Mouse (Mus musculus) thymus, postnatal 36 days (tissue): ENCODE results near the gene Crtac1.

Source experiments
- DNase-seq, 2 experiments: peaks; one replicate each; pipeline ENCODE4 v3.0.0; 2022; ENCODE audit warnings: mixed read lengths in 2 of 2

Gene Crtac1

GRCm38 (mm10) chr19:42431485-42432190 lies at the start of gene Crtac1:
Gene Crtac1 (minus strand): TSS chr19:42431783.
- peak in 1 of 2 experiments; percentile 16 for DNase-seq

- DNase-seq = no peak
Measured at GRCm38 (mm10) chr19:42478303-42478702, 46.7 kb upstream of the Crtac1 start.

- no peak for DNase-seq
Measured at GRCm38 (mm10) chr19:42477769-42478168, 46.2 kb upstream of the Crtac1 start.

- no peak for DNase-seq
Measured at GRCm38 (mm10) chr19:42472831-42473230, 41.2 kb upstream of the Crtac1 start.

GRCm38 (mm10) chr19:42471571-42471970 lies 40.0 kb upstream of the Crtac1 start:
- no peak for DNase-seq

GRCm38 (mm10) chr19:42461851-42462250 lies 30.3 kb upstream of the Crtac1 start:
- no peak for DNase-seq

- no peak for DNase-seq
Measured at GRCm38 (mm10) chr19:42461353-42461752, 29.8 kb upstream of the Crtac1 start.

GRCm38 (mm10) chr19:42459512-42459911 lies 27.9 kb upstream of the Crtac1 start:
- no peak for DNase-seq

GRCm38 (mm10) chr19:42454481-42455236 lies 23.1 kb upstream of the Crtac1 start:
- DNase-seq = no peak

- DNase-seq = no peak
Measured at GRCm38 (mm10) chr19:42454006-42454405, 22.4 kb upstream of the Crtac1 start.

- DNase-seq = no peak
Measured at GRCm38 (mm10) chr19:42452539-42452938, 21.0 kb upstream of the Crtac1 start.

- no peak for DNase-seq
Measured at GRCm38 (mm10) chr19:42448539-42448938, 17.0 kb upstream of the Crtac1 start.

- no peak for DNase-seq
Measured at GRCm38 (mm10) chr19:42443887-42444409, 12.4 kb upstream of the Crtac1 start.

GRCm38 (mm10) chr19:42443266-42443665 lies 11.7 kb upstream of the Crtac1 start:
- DNase-seq = no peak

- no peak for DNase-seq
Measured at GRCm38 (mm10) chr19:42442246-42443197, 10.9 kb upstream of the Crtac1 start.

- DNase-seq = no peak
Measured at GRCm38 (mm10) chr19:42440089-42440488, 8.5 kb upstream of the Crtac1 start.

- DNase-seq = no peak
Measured at GRCm38 (mm10) chr19:42439353-42439752, 7.8 kb upstream of the Crtac1 start.

GRCm38 (mm10) chr19:42435621-42436020 lies 4.0 kb upstream of the Crtac1 start:
- no peak for DNase-seq

- no peak for DNase-seq
Measured at GRCm38 (mm10) chr19:42432761-42433160, 1.2 kb upstream of the Crtac1 start.

GRCm38 (mm10) chr19:42432191-42432590 lies 608 bp upstream of the Crtac1 start:
- peak in 1 of 2 experiments; percentile 9 for DNase-seq

GRCm38 (mm10) chr19:42430981-42431380 lies 602 bp downstream of the Crtac1 start:
- DNase-seq = no peak

- no peak for DNase-seq
Measured at GRCm38 (mm10) chr19:42429410-42429809, 2.2 kb downstream of the Crtac1 start.

GRCm38 (mm10) chr19:42425208-42425607 lies 6.4 kb downstream of the Crtac1 start:
- DNase-seq = no peak
